Mouse (Mus musculus): ENCODE measurements around the gene Gss.
"Not testable (repeated sequence)": the region's sequence is repeated elsewhere in the genome, so short reads cannot be mapped to it uniquely, and the experiment has no call there.

Gss gene

DNA sequence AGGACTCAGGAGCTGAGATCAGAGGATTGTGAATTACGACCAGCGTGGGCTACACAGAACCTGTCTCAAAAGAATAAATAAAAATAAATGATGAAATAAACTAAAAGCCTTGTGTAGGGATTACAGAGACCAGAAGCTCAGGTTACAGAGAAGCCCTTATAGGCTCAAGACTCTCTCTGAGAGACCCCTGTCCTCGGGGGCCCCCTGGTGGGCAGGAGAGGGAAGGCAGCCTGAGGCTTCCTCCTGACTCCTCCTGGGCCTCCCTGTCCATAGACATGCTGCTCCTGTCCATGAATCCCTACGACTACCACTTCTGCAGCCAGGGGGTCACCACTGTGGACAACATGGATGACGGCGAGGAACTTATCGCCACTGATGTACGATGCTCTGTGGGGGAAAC lies 27.2 kb upstream of the Gss start:
- in situ Hi-C loops (cut with MboI; ENCODE audit: unreplicated experiment in 2 of 2): loop anchor here (5.0 kb wide), 2 partner anchors 103 to 108 kb away; partner anchors contain the start of genes Acss2 (in 1 of the 2) and Ggt7 (in 1 of the 2)

DNA sequence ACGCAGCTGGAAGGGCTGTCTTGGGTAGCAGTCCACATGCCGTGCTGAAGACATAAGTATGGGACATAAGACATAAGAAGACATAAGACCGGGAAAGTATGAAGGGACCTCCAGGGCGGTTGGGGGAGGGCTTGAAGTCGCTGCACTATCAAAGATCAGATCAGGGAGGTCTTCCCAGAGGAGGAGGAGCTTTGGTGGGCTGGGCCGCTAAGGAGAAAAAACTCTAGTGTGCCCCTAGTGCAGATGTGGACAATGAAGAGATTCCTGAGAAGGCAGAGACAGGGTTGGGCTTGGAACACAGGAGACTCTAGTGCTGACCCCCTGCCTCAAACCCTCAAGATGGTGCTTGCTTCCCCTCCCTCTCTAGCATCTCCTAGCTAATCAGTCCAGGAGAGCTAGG lies 24.4 kb upstream of the Gss start:
- in situ Hi-C loops (cut with MboI; ENCODE audit: unreplicated experiment in 2 of 2): loop anchor here (5.0 kb wide), 2 partner anchors 100 to 105 kb away; partner anchors contain the start of genes Acss2 (in 1 of the 2) and Ggt7 (in 1 of the 2)

DNA sequence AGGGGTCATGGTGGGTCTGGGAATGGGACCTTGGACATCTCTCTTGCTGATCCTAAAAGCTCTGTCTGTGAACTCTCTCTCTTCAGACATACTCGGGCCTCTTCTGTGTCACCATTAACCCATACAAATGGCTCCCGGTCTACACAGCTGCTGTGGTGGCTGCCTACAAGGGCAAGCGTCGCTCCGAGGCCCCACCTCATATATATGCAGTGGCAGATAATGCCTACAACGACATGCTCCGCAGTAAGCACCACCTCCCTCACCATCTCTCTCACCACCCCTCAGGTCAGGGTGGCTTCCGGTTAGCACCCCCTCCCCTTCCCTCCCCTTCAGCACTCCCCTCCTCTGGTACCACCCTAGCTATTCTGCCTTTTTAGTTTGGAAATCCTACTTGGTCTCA lies 21.3 kb upstream of the Gss start:
- in situ Hi-C loops (cut with MboI; ENCODE audit: unreplicated experiment in 2 of 2): no loop called here

DNA sequence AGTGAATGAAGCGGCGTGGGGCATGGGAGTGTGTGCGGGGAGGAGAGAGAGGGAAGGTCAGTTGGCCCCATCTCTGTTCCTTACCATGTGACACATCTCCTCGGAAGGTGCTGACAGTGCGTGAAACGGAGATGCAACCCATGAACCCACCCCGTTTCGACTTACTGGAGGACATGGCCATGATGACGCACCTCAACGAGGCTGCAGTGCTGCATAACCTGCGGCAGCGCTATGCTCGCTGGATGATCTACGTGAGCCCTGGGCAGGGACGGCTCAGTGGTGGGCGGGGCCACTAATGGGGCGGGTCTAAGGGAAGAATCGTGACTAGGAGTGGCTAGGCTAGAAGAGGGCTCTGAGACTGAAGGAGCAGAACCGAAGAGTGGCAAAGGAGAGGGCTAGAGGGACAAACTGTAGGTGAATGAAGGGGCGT lies 20.7 kb upstream of the Gss start:
- in situ Hi-C loops (cut with MboI; ENCODE audit: unreplicated experiment in 2 of 2): no loop called here

DNA sequence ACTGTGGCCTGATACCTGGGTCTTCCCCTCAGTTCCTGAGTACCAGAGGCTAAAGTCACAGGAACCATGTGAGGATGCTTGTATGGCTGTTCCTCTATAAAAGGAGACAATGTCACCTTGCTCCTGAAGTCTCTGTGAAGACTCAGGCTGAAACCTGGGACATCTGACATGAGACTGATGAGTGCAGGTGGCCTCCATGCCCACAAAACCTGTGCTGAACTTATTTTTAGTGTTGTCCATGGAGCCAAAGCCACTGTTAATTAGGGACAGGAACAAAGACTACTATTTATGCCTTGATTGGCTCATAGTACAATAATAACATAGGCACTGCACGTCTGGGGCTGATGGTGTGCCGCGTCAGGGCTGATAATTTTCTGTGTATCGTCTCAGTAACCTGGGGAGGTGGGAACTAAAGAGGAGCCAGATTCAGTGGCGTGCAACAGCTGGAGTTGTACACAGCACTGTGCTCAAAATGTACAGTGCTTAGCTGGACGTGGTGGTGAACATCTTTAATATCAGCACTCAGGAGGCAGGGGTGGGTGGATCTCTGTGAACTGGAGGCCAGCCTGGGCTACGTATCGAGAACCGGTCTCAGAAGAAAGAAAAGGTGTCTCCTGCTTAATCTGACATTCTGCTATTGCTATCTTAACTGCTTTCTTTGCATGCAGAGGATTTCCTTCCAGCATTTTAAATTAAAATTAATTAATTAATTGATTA lies 19.4 kb upstream of the Gss start:
- in situ Hi-C loops (cut with MboI; ENCODE audit: unreplicated experiment in 2 of 2): no loop called here

DNA sequence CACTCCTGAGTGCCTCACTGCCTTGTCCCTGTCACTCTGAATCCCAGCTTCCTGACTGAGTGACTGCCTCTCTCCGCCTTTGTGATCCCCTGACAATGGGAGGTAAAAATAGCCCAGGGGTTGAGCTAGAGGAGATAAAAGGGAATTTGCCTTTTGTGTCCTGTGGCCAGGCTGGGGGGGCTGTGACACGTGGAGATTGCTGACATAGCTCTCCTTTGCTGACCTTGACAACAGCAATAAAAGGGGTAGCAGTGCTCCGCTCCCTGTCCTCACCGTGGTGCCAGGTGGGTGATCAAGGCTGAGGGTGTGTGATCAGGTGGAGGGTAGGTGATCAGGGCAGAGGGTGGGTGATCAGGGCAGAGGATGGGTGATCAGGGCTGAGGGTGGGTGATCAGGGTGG lies 18.4 kb upstream of the Gss start, which contains the start of gene Myh7b:
Myh7b (plus strand) TSS at position 235 of the 400 bp plus-strand sequence.
- in situ Hi-C loops (cut with MboI; ENCODE audit: unreplicated experiment in 2 of 2): no loop called here

DNA sequence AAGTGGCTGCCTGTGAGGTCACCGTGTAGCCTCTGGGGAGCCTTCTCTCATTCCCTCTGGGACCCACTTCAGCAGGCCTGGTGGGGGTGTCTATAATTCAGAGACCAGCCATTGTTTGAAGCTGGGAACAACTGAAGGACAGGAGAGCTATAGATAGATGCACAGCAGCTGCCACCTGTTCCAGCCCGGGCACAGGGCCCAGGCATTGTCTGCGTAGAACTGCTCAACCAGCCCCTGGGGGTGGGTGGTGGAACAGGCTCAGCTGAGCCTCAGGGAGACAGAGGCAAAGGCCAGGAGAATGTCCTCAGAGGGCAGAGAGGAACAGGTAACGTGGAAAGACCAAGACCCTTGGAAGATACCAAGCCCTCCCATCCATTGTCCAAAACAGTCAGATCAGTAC lies 13.8 kb upstream of the Gss start:
- in situ Hi-C loops (cut with MboI; ENCODE audit: unreplicated experiment in 2 of 2): no loop called here

DNA sequence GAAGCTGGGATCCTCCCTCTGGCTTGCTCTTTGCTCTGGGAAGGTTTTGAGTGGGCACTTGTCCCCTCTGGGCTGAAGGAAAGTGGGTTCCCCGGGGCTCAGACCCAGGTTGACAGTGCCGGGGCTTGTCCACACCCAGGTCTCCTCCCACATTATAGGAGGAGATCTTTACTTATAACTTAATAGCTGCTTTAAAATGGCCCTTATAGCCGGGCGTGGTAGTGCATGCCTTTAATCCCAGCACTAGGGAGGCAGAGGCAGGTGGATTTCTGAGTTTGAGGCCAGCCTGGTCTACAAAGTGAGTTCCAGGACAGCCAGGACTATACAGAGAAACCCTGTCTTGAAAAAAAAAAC lies 12.6 kb upstream of the Gss start:
- in situ Hi-C loops (cut with MboI; ENCODE audit: unreplicated experiment in 2 of 2): not testable (repeated sequence)

DNA sequence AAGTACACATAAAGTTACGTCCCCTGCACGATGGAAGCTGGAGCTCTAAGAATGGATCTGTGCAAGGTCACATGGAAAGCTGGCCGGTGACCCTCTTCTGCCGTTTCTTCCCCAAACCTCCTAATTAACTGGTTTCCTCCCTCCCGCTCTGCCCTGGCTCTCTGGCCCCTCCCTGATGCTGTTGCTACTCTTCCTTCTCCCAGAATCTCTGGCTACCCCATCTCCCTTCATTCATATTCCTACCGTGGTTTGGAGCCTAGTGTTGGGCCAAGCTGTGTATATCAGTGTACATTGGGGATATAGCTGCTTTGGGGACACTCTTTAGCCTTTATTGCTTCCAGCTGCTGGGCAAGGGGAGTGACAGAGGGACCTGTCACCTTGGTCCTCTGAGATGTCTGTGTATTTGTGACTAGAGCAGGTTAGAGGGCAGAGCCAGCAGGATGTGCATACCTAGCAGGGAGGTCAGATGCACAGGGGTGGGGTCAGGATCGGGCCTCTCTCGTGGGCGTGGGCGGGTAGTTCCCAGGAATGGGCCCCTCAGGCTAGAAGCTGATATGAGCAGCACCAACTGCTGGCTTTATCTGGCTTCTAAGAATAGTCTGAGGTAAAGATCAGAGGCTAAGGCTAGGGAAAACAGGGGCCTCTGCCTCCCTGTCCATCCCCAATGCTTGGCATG lies 12.1 kb upstream of the Gss start:
- in situ Hi-C loops (cut with MboI; ENCODE audit: unreplicated experiment in 2 of 2): no loop called here

DNA sequence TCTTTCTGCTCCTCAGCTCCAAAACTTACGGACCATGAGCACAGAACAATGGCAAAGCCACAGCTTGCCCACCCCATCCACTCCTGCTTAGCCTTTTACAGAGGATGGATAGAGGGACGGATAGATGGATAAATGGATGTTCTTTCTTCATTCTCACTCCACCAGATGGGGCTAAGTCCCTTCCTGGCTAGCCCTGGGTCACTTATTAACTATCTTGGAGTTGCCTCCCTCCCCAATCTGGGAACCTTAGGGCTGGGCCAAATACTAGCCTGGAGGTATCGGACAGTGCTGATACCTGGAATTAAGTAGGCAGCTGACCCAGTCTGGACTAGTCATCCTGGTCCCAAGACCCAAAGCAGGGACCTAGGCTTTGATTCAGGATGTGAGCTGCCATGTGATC lies 11.1 kb upstream of the Gss start:
- in situ Hi-C loops (cut with MboI; ENCODE audit: unreplicated experiment in 2 of 2): no loop called here

DNA sequence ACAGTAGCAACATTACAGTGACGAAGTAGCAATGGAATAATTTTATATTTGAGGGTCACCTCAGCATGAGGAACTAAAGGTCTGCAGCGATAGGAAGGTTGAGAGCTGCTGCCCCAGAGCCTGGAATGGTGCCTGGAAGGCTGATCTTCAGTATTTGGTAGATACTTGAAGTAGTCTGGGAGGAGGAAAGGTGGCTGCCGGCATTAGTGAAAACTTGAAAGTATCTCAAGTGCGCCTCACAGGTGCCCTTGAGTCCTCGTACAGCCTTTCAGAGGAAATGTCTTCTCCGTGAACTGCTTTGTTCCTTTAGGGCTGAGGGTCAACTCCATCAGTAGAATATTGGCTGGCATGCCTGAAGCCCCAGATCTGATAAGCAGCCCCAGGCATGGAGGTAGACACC lies 2.9 kb upstream of the Gss start:
- in situ Hi-C loops (cut with MboI; ENCODE audit: unreplicated experiment in 2 of 2): loop anchor here in 1 of 2 experiments (10.0 kb wide), 1 partner anchor 521 kb away; the partner anchor contains the start of gene Ahcy

DNA sequence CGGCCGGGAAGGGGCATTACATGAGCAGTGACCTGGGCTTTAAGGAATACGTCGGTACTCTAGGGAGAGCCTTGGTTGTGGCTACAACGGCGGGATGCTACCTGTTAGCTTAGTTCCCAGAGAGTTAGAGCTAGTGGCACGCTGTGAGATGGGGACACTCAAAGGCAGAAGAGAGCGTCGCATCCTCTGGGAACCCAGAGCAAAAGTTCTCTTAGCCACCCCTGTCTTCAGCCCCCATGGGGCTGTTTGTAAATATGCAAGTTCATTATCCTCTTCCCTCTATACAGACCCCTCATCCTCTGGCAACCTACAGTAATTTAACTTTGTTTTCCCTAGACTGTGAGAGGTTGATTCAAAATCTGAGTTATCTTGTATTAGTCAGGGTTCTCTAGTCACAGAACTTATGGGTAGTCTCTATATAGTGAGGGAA lies 259 bp upstream of the Gss start:
- in situ Hi-C loops (cut with MboI; ENCODE audit: unreplicated experiment in 2 of 2): loop anchor here in 1 of 2 experiments (5.0 to 10.0 kb wide), 2 partner anchors 76 to 518 kb away; partner anchors contain the start of genes Acss2, Ahcy and Ggt7

DNA sequence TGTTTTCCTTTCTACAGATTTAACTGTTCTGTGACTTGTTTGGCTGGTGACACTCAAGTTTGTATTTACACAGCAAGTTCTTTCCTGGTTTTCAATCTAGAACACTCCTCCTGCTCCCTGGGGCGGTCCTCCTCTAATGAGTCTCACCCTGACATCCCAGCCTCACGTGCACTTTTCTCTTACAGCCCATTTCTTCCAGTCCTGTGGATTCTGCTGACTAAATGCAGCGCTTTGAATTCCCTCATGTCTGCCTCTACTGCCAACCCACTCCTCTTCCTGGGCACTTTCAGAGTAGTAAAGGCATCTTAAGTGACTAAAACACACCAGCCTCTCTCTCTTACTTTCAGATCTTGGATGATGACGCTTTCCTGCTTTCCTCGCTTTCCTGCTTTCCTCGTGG lies 934 bp downstream of the Gss start:
- in situ Hi-C loops (cut with MboI; ENCODE audit: unreplicated experiment in 2 of 2): loop anchor here in 1 of 2 experiments (5.0 to 10.0 kb wide), 2 partner anchors 74 to 517 kb away; partner anchors contain the start of genes Acss2, Ahcy and Ggt7

DNA sequence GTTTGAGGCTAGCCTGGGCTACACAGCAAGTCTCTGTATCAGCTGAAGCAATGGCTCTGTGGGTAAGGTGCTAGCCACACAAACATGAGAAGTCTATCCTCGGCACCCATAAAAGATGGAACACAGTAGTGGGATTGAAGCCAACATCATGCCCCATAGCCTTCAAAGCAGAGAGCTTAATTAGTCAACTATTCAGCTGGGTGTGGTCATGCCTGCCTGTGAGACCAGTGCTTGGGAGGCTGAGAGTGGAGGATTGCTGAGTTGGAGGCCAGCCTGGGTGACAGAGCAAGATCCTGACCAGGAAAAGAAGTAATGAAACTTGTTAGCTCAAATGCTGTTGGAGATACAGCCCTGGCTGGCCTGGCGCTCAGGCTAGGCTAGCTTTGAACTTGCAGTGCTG lies 1.7 kb downstream of the Gss start:
- in situ Hi-C loops (cut with MboI; ENCODE audit: unreplicated experiment in 2 of 2): loop anchor here in 1 of 2 experiments (5.0 to 10.0 kb wide), 2 partner anchors 74 to 516 kb away; partner anchors contain the start of genes Acss2, Ahcy and Ggt7

DNA sequence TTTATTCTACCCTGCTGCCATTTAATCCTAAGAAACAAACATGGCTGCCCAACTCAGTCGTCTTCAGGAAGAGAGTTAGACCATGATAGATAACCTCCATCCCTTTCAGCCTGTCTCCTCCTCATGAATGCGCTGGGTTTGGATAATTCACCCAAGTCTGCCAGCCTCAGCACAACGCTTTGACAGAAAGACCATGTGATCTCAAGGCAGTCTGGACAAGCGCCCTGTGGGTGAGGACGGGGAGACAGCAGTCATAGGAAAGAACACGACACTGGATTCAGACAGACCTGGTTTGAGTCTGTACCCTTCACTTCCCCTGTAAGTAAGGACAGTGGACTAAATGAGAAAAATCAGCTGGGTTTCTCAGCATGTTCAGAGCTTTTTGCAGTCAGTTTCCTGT lies 3.1 kb downstream of the Gss start:
- in situ Hi-C loops (cut with MboI; ENCODE audit: unreplicated experiment in 2 of 2): no loop called here

DNA sequence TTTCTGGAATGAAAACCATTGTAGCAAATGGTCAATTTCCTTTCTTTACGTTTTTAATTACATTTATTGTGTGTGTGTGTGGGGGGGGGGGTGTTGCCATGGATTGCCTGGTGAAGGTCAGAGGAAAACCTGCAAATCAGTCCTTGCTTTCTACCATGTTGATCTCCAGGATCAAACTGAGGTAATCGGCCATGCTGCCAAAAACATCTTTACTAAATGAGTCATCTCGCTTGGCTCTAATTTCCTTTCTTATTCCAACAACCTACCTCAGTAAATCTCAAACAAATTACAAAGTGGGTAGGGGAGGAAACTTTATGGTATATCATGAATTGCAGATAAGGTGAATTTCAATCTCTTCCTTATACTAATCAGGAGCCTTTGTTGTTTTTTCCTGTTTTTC lies 4.5 kb downstream of the Gss start:
- in situ Hi-C loops (cut with MboI; ENCODE audit: unreplicated experiment in 2 of 2): no loop called here

DNA sequence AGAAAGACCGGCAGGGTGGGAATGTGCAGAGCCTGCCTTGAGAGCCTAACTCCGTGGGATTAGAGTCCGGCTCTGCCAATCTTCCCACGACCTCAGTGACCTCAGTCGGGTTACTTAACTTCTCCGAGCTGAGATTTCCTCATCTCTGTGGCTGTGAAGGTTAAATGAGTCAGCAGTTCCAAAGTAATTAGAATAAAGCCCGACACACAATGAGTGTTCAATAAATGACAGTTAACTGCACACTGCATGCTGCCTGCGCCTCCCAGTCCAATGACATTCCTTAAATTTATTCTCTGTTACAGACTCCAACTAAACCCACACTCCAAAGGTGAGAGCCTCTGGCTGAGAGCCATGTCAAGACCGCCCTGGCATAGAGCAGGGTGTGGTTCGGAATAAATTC lies 7.1 kb downstream of the Gss start:
- in situ Hi-C loops (cut with MboI; ENCODE audit: unreplicated experiment in 2 of 2): no loop called here

DNA sequence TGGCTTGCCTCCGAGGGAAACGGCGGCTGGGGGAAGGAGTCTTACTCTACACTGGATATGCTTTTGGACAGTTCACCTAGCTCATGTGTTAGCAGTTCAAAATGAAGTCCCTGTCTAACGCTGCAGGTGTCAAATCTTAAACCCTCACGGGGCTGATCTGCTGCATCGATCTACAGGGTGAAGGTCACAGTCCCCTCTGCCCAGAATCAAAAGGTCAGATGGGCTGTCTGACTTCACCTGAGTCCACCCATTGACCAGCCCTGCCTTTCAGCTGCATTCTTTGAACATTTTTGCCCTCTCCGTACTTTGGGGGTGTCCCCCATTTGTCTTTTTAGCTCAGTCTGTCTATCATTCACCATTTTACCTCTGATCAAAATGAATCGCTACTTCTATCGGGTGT lies 7.5 kb downstream of the Gss start:
- in situ Hi-C loops (cut with MboI; ENCODE audit: unreplicated experiment in 2 of 2): no loop called here

DNA sequence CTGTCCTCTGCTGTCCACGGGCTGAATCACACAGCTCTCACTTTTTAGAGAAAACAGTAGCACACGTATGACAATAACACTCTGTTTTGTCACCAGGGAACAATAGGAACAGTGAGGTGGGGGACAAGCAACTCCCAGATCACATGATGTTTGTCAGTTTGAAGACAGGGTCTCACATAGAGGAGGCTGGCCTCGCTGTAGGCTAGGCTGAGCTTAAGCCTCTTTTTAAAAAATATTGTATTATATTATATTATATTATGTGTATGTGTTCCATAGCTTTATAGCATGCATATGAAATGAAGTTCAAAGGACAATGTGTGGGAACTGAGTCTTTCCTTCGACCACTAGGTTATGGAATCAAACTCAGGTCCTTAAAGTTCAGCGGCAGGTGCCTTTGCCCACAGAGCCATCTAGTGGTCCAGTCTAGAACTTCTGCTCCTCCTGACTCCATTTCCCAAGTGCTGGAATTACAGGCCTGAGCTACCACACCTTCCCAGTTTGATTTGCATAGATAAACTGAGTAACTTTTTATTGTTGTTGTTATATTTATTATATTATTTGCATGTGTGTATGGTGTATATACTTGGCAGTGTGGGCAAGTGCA lies 8.6 kb downstream of the Gss start:
- in situ Hi-C loops (cut with MboI; ENCODE audit: unreplicated experiment in 2 of 2): loop anchor here in 1 of 2 experiments (5.0 kb wide), 1 partner anchor 67 kb away; the partner anchor contains the start of genes Acss2 and Ggt7

DNA sequence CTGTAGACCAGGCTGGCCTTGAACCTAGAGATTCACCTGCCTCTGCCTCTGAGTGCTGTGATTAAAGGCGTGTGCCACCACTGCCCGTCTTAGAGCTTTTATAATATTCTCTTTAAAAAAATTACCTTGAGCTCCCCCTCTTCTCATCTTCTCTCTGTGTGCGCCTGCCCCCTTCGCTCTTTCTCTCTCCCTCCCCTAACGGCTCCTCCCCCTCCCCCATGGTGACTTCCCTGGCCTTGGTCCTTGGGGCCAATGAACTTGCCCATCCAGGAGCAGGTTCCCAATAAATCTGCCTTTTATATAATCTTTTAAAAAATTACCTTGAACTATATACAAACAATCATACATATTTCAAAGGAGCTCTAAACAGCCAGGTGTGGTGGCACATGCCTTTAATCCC lies 9.6 kb downstream of the Gss start:
- in situ Hi-C loops (cut with MboI; ENCODE audit: unreplicated experiment in 2 of 2): loop anchor here in 1 of 2 experiments (5.0 kb wide), 1 partner anchor 66 kb away; the partner anchor contains the start of genes Acss2 and Ggt7
